8 mouse cellular contexts compared by ENCODE assay signal in genomic region chr3:27283796-27284195, GRCm38 (mm10). TPM values are rescaled to one million over a fixed set of nuclear protein-coding genes. Genes with fewer than 3 reads are reported as not detected.
DNase-seq lines count a peak whose midpoint lies in the region; ATAC-seq lines count a peak whose summit lies in the region.

No protein-coding gene starts in this region.

- peak overlapping the region; percentile 69; the same call in 1 of the 2 replicates for H3K9ac ChIP-seq in heart, embryonic 13.5 days
- H3K9ac ChIP-seq in embryonic facial prominence, embryonic 15.5 days, result no peak overlapping the region
- no peak overlapping the region for H3K9ac ChIP-seq in midbrain, embryonic 15.5 days

- H3K4me1 ChIP-seq in heart, embryonic 13.5 days, result peaks cover 31% of the 10 kb centered on the region
- H3K4me1 ChIP-seq in embryonic facial prominence, embryonic 15.5 days, result peaks cover 8% of the 10 kb centered on the region
- peaks cover 14% of the 10 kb centered on the region for H3K4me1 ChIP-seq in midbrain, embryonic 15.5 days

- intact Hi-C loops in heart, postnatal 10 days (cut with DNase I), result no loop called here

- no peaks in the 10 kb centered on the region for H3K36me3 ChIP-seq in heart, embryonic 13.5 days
- H3K36me3 ChIP-seq in embryonic facial prominence, embryonic 15.5 days, result no peaks in the 10 kb centered on the region
- no peaks in the 10 kb centered on the region for H3K36me3 ChIP-seq in midbrain, embryonic 15.5 days (replicated peaks)

- H3K4me3 ChIP-seq in heart, embryonic 13.5 days, result 0 out of 2 replicates have a peak overlapping the region, but pooled peaks have one; percentile 45
- H3K4me3 ChIP-seq in embryonic facial prominence, embryonic 15.5 days (replicated peaks), result no peak overlapping the region
- peak overlapping the region; percentile 34; the same call in 1 of the 2 replicates for H3K4me3 ChIP-seq in midbrain, embryonic 15.5 days

- DNase-seq in heart, postnatal 10 days, result no peak
- DNase-seq in kidney, adult 9 months, result peak; percentile 59
- DNase-seq in ovary, postnatal 14 days (ENCODE audit: low spot score), result no peak
- DNase-seq in frontal cortex, postnatal 25 days (ENCODE audit: low spot score in 2 of 2), result no peak
- DNase-seq in urinary bladder, postnatal 14 days (ENCODE audit: low spot score), result no peak

- 62% methylated on average over 7 of the region's 7 CpGs for WGBS in heart, embryonic 13.5 days
- 54% methylated on average over 7 of the region's 7 CpGs for WGBS in embryonic facial prominence, embryonic 15.5 days
- WGBS in midbrain, embryonic 15.5 days, result 35% methylated on average over 7 of the region's 7 CpGs

- ATAC-seq in heart, embryonic 13.5 days (ENCODE audit: extremely low read depth, insufficient number of reproducible peaks, low FRiP score, low TSS enrichment), result no peak
- ATAC-seq in embryonic facial prominence, embryonic 15.5 days (ENCODE audit: insufficient number of reproducible peaks, low FRiP score, low TSS enrichment, low read depth), result no peak
- peak; percentile 12 for ATAC-seq in midbrain, embryonic 15.5 days (replicated peaks)

- H3K9me3 ChIP-seq in heart, embryonic 13.5 days, result no peaks in the 10 kb centered on the region
- H3K9me3 ChIP-seq in embryonic facial prominence, embryonic 15.5 days (replicated peaks), result no peaks in the 10 kb centered on the region
- H3K9me3 ChIP-seq in midbrain, embryonic 15.5 days, result no peaks in the 10 kb centered on the region

- H3K27me3 ChIP-seq in heart, embryonic 13.5 days (replicated peaks), result 0 out of 2 replicates have a peak, but pooled peaks cover 2% of the 10 kb centered on the region
- no peaks in the 10 kb centered on the region for H3K27me3 ChIP-seq in embryonic facial prominence, embryonic 15.5 days
- no peaks in the 10 kb centered on the region for H3K27me3 ChIP-seq in midbrain, embryonic 15.5 days (replicated peaks)

- peak overlapping the region; percentile 79 for H3K4me2 ChIP-seq in heart, embryonic 13.5 days
- peak overlapping the region; percentile 51 for H3K4me2 ChIP-seq in embryonic facial prominence, embryonic 15.5 days (replicated peaks)
- peak overlapping the region; percentile 65 for H3K4me2 ChIP-seq in midbrain, embryonic 15.5 days

- H3K27ac ChIP-seq in heart, embryonic 13.5 days (replicated peaks), result no peak overlapping the region
- no peak overlapping the region for H3K27ac ChIP-seq in embryonic facial prominence, embryonic 15.5 days (replicated peaks)
- peak overlapping the region; percentile 65; the same call in 1 of the 2 replicates for H3K27ac ChIP-seq in midbrain, embryonic 15.5 days

RNA-seq across cellular contexts. Expression of gene Tnfsf10, which starts 33.0 kb away (rescaled TPM):
- polyA plus RNA-seq in heart, embryonic 13.5 days (2015; fragmentation: Nextera tagmentation; extraction: Ambion mirVana), result 0.11 and 0.31 TPM in 2 replicates
- 10 to 100 TPM; 10.6 to 19.0 TPM for total RNA-seq in heart, postnatal 10 days (2021)
- polyA plus RNA-seq in embryonic facial prominence, embryonic 15.5 days (2015; fragmentation: Nextera tagmentation; extraction: Ambion mirVana), result 0.23 and 0.28 TPM in 2 replicates
- polyA plus RNA-seq in midbrain, embryonic 15.5 days (2015; fragmentation: Nextera tagmentation; extraction: Ambion mirVana), result 0.17 and 0.19 TPM in 2 replicates
